Mouse (Mus musculus): ENCODE results near the gene H2al1i. TPM values are rescaled to one million over a fixed set of nuclear protein-coding genes. Genes with fewer than 3 reads are reported as not detected.
"Not testable (repeated sequence)": the region's sequence is repeated elsewhere in the genome, so short reads cannot be mapped to it uniquely, and the experiment has no call there.

The H2al1i gene
- polyA plus RNA-seq (2014; fragmentation: Nextera tagmentation; extraction: Ambion mirVana): not detected in 2 replicates

DNA sequence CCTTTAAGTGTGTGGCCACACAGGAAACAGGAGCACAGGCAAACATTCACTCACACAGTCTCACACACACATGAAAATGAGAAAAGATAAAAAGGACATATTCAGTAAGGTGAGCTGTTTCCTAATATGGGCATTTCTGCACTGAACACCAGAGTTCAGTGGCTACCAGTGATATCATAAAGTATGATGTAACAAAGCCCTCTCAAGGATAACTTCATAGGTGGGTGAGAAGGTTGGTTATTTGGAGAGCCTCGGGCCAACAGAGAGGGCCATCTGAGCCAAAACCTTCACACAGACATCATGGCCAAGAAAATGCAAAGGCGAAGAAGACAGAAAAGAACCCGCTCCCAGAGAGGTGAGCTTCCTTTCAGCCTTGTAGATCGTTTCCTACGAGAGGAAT, at the start of gene H2al1i:
H2al1i (plus strand) TSS at position 301 of the 400 bp plus-strand sequence.
- not testable (repeated sequence) for H3K9me3 ChIP-seq (ENCODE audit: control insufficient read depth, low read depth, low read length); H3K4me2 ChIP-seq (replicated peaks; ENCODE audit: low read depth, low read length); H3K4me1 ChIP-seq (ENCODE audit: control insufficient read depth, insufficient read depth, low read length); ATAC-seq (ENCODE audit: insufficient number of reproducible peaks, insufficient read depth, low FRiP score, low read depth); H3K27me3 ChIP-seq (ENCODE audit: control insufficient read depth, insufficient read depth, low read length); H3K36me3 ChIP-seq (ENCODE audit: control insufficient read depth, insufficient read depth, low read length); H3K27ac ChIP-seq (ENCODE audit: low read length); H3K9ac ChIP-seq (replicated peaks; ENCODE audit: low read depth, low read length); H3K4me3 ChIP-seq (ENCODE audit: low read depth, low read length)
- 89% methylated on average over 2 of the region's 5 CpGs for WGBS

- H3K36me3 ChIP-seq (ENCODE audit: control insufficient read depth, insufficient read depth, low read length): no peaks in the 10 kb centered on the region
- no peak for ATAC-seq (ENCODE audit: insufficient number of reproducible peaks, insufficient read depth, low FRiP score, low read depth)
- H3K9me3 ChIP-seq (ENCODE audit: control insufficient read depth, low read depth, low read length): no peaks in the 10 kb centered on the region
- H3K4me2 ChIP-seq (replicated peaks; ENCODE audit: low read depth, low read length): no peak overlapping the region
- no peak overlapping the region for H3K9ac ChIP-seq (replicated peaks; ENCODE audit: low read depth, low read length)
- no peaks in the 10 kb centered on the region for H3K27me3 ChIP-seq (ENCODE audit: control insufficient read depth, insufficient read depth, low read length)
- no peak overlapping the region for H3K27ac ChIP-seq (ENCODE audit: low read length)
- no peaks in the 10 kb centered on the region for H3K4me1 ChIP-seq (ENCODE audit: control insufficient read depth, insufficient read depth, low read length)
- no peak overlapping the region for H3K4me3 ChIP-seq (ENCODE audit: low read depth, low read length)
- WGBS: 71% methylated on average over 6 of the region's 6 CpGs
Measured at GRCm38 (mm10) chrX:11277083-11277482, 47.4 kb upstream of the H2al1i start.

DNA sequence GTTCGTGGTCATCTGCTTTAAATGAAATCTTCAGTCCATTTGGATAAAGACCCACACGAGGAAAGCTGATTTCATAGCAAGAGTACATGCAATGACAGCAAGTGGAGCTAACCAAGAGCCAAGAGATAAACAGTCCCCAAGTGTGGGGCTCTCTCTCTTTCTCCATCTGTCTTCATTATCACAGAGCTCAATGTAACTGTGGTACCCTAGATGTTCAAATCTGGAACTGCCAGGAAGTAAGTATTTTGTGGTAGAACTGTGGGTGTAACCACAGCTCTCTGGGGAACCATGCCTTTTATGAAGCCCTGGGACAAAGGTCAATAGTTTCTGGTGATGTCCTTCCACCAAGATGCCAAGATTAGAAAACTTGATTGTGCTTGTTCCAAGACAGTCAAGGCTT, 43.7 kb upstream of the H2al1i start:
- Histone ChIP-seq H3K9me3 (ENCODE audit: control insufficient read depth, low read depth, low read length) (no peaks in the 10 kb centered on the region; the same call in 1 of the 2 replicates), H3K27me3 (ENCODE audit: control insufficient read depth, insufficient read depth, low read length) (no peaks in the 10 kb centered on the region), H3K4me2 (replicated peaks; ENCODE audit: low read depth, low read length) (no peak overlapping the region), H3K9ac (replicated peaks; ENCODE audit: low read depth, low read length) (no peak overlapping the region), H3K4me3 (ENCODE audit: low read depth, low read length) (no peak overlapping the region), H3K36me3 (ENCODE audit: control insufficient read depth, insufficient read depth, low read length) (no peaks in the 10 kb centered on the region), H3K27ac (ENCODE audit: low read length) (no peak overlapping the region), H3K4me1 (ENCODE audit: control insufficient read depth, insufficient read depth, low read length) (no peaks in the 10 kb centered on the region)
- ATAC-seq (ENCODE audit: insufficient number of reproducible peaks, insufficient read depth, low FRiP score, low read depth): no peak
- 73% methylated on average over 2 of the region's 2 CpGs for WGBS

DNA sequence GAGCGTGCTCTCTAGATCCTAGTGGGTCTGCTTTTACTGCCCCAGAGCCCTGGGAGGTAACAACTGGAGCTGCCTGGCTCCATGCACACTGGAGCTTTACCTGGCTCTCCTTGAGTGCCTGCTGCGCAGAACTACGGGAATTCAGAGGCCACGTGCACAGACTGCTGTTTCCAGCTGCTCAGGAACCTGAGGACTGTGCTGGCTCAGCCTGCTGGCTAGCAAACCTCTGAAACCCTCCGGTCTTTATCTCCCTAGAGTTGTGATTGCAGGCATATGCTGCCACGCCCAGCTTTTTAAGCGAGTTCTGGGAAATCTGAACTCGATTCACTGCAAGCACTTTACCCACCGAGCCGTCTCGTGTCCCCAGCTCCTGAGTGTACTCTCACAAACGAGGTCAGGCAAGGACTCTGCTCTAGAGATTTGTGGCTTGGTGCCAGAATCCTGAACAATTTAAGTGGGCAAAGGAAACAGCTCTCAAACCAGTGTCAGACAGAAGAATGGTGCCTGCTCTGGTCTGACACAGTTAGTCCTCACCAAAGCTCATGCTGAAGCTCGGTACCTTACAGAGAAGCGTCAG, 36.1 kb upstream of the H2al1i start:
- Histone ChIP-seq H3K4me3 (ENCODE audit: low read depth, low read length) (no peak overlapping the region), H3K4me1 (ENCODE audit: control insufficient read depth, insufficient read depth, low read length) (no peaks in the 10 kb centered on the region), H3K36me3 (ENCODE audit: control insufficient read depth, insufficient read depth, low read length) (no peaks in the 10 kb centered on the region), H3K9ac (replicated peaks; ENCODE audit: low read depth, low read length) (no peak overlapping the region), H3K9me3 (ENCODE audit: control insufficient read depth, low read depth, low read length) (no peaks in the 10 kb centered on the region), H3K27ac (ENCODE audit: low read length) (no peak overlapping the region), H3K27me3 (ENCODE audit: control insufficient read depth, insufficient read depth, low read length) (no peaks in the 10 kb centered on the region), H3K4me2 (replicated peaks; ENCODE audit: low read depth, low read length) (no peak overlapping the region)
- no peak for ATAC-seq (ENCODE audit: insufficient number of reproducible peaks, insufficient read depth, low FRiP score, low read depth)
- whole genome bisulfite sequencing: 61% methylated on average over 14 of the region's 14 CpGs

DNA sequence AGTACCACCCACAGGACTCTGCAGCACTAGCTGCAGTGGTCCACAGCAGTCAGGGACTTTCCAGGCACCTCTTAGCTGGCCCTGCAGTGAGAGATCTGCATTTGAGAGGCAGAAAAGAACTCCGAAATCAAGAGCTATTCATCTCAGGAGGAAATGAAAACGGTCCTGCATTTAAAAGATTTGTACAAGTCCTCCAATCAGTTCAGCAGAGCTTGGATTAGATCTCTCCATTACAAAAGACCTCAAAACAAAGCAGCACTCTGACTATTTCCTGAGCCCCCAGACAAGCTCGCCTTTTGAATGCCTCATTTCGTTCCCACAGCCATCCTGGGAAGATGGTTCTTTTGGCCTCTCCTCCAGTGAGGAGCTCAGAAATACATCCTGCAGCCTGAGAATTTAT, 35.2 kb upstream of the H2al1i start:
- ATAC-seq (ENCODE audit: insufficient number of reproducible peaks, insufficient read depth, low FRiP score, low read depth): no peak

DNA sequence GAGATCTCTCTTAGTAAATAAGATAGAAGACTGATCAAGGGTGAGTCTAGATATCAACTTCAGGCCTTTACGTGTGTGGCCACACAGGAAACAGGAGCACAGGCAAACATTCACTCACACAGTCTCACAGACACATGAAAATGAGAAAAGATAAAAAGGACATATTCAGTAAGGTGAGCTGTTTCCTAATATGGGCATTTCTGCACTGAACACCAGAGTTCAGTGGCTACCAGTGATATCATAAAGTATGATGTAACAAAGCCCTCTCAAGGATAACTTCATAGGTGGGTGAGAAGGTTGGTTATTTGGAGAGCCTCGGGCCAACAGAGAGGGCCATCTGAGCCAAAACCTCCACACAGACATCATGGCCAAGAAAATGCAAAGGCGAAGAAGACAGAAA, 25.5 kb upstream of the H2al1i start, which contains the start of gene H2al1a:
H2al1a (plus strand) TSS at position 301 of the 400 bp plus-strand sequence.
- not testable (repeated sequence) for H3K9ac ChIP-seq (replicated peaks; ENCODE audit: low read depth, low read length)

More for the DNA sequence above, 35.2 kb upstream of the H2al1i start:
- Histone ChIP-seq H3K36me3 (ENCODE audit: control insufficient read depth, insufficient read depth, low read length) (no peaks in the 10 kb centered on the region), H3K4me3 (ENCODE audit: low read depth, low read length) (no peak overlapping the region), H3K27ac (ENCODE audit: low read length) (no peak overlapping the region), H3K27me3 (ENCODE audit: control insufficient read depth, insufficient read depth, low read length) (no peaks in the 10 kb centered on the region), H3K9me3 (ENCODE audit: control insufficient read depth, low read depth, low read length) (no peaks in the 10 kb centered on the region), H3K4me2 (replicated peaks; ENCODE audit: low read depth, low read length) (no peak overlapping the region), H3K9ac (replicated peaks; ENCODE audit: low read depth, low read length) (no peak overlapping the region), H3K4me1 (ENCODE audit: control insufficient read depth, insufficient read depth, low read length) (no peaks in the 10 kb centered on the region)
- WGBS: 70% methylated on average over 4 of the region's 4 CpGs

DNA sequence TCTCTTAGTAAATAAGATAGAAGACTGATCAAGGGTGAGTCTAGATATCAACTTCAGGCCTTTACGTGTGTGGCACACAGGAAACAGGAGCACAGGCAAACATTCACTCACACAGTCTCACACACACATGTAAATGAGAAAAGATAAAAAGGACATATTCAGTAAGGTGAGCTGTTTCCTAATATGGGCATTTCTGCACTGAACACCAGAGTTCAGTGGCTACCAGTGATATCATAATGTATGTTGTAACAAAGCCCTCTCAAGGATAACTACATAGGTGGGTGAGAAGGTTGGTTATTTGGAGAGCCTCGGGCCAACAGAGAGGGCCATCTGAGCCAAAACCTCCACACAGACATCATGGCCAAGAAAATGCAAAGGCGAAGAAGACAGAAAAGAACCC, 22.3 kb upstream of the H2al1i start, which contains the start of gene H2al1b:
H2al1b (plus strand) TSS at position 301 of the 400 bp plus-strand sequence.
- not testable (repeated sequence) for H3K36me3 ChIP-seq (ENCODE audit: control insufficient read depth, insufficient read depth, low read length); H3K27me3 ChIP-seq (ENCODE audit: control insufficient read depth, insufficient read depth, low read length); H3K9ac ChIP-seq (replicated peaks; ENCODE audit: low read depth, low read length); H3K4me2 ChIP-seq (replicated peaks; ENCODE audit: low read depth, low read length); ATAC-seq (ENCODE audit: insufficient number of reproducible peaks, insufficient read depth, low FRiP score, low read depth); H3K4me3 ChIP-seq (ENCODE audit: low read depth, low read length); H3K9me3 ChIP-seq (ENCODE audit: control insufficient read depth, low read depth, low read length); H3K27ac ChIP-seq (ENCODE audit: low read length); H3K4me1 ChIP-seq (ENCODE audit: control insufficient read depth, insufficient read depth, low read length)
- 96% methylated on average over 1 of the region's 3 CpGs for WGBS

More for the DNA sequence above, 25.5 kb upstream of the H2al1i start, which contains the start of gene H2al1a:
- not testable (repeated sequence) for H3K27ac ChIP-seq (ENCODE audit: low read length); H3K27me3 ChIP-seq (ENCODE audit: control insufficient read depth, insufficient read depth, low read length); H3K4me2 ChIP-seq (replicated peaks; ENCODE audit: low read depth, low read length); H3K9me3 ChIP-seq (ENCODE audit: control insufficient read depth, low read depth, low read length); H3K4me1 ChIP-seq (ENCODE audit: control insufficient read depth, insufficient read depth, low read length); H3K4me3 ChIP-seq (ENCODE audit: low read depth, low read length); ATAC-seq (ENCODE audit: insufficient number of reproducible peaks, insufficient read depth, low FRiP score, low read depth); H3K36me3 ChIP-seq (ENCODE audit: control insufficient read depth, insufficient read depth, low read length)
- no CpG with 5 or more reads among the region's 3 CpGs for WGBS

GRCm38 (mm10) chrX:11305355-11305754, 19.1 kb upstream of the H2al1i start, which contains the start of gene H2al1c:
Gene H2al1c (plus strand): TSS chrX:11305655.
- H3K4me3 ChIP-seq (ENCODE audit: low read depth, low read length); H3K9ac ChIP-seq (replicated peaks; ENCODE audit: low read depth, low read length); H3K27me3 ChIP-seq (ENCODE audit: control insufficient read depth, insufficient read depth, low read length); H3K36me3 ChIP-seq (ENCODE audit: control insufficient read depth, insufficient read depth, low read length); ATAC-seq (ENCODE audit: insufficient number of reproducible peaks, insufficient read depth, low FRiP score, low read depth); H3K4me2 ChIP-seq (replicated peaks; ENCODE audit: low read depth, low read length); H3K9me3 ChIP-seq (ENCODE audit: control insufficient read depth, low read depth, low read length); H3K27ac ChIP-seq (ENCODE audit: low read length); H3K4me1 ChIP-seq (ENCODE audit: control insufficient read depth, insufficient read depth, low read length): not testable (repeated sequence)
- WGBS: 70% methylated on average over 1 of the region's 6 CpGs

- H3K36me3 ChIP-seq (ENCODE audit: control insufficient read depth, insufficient read depth, low read length); H3K9me3 ChIP-seq (ENCODE audit: control insufficient read depth, low read depth, low read length); H3K4me2 ChIP-seq (replicated peaks; ENCODE audit: low read depth, low read length); H3K27ac ChIP-seq (ENCODE audit: low read length); H3K4me3 ChIP-seq (ENCODE audit: low read depth, low read length); H3K4me1 ChIP-seq (ENCODE audit: control insufficient read depth, insufficient read depth, low read length); H3K27me3 ChIP-seq (ENCODE audit: control insufficient read depth, insufficient read depth, low read length); H3K9ac ChIP-seq (replicated peaks; ENCODE audit: low read depth, low read length); ATAC-seq (ENCODE audit: insufficient number of reproducible peaks, insufficient read depth, low FRiP score, low read depth): not testable (repeated sequence)
- no CpG with 5 or more reads among the region's 6 CpGs for WGBS
Measured at GRCm38 (mm10) chrX:11308524-11308923, 15.9 kb upstream of the H2al1i start, which contains the start of gene H2al1d. Gene H2al1d (plus strand): TSS chrX:11308824.

Data from stomach, embryonic 14.5 days (tissue).